In genomic region chr19:21781066-21781786, GRCm38 (mm10) we compare ENCODE assay signal across 8 mouse cellular contexts. TPM values are rescaled to one million over a fixed set of nuclear protein-coding genes. Genes with fewer than 3 reads are reported as not detected.
DNase-seq lines count a peak whose midpoint lies in the region; ATAC-seq and TF ChIP-seq lines count a peak whose summit lies in the region.

No protein-coding gene starts in this region.

- no peaks in the 10 kb centered on the region for H3K27me3 ChIP-seq in kidney, embryonic 15.5 days
- no peaks in the 10 kb centered on the region for H3K27me3 ChIP-seq in forebrain, postnatal 0 days (ENCODE audit: insufficient read depth, low read length)
- H3K27me3 ChIP-seq in midbrain, embryonic 16.5 days (ENCODE audit: control insufficient read depth, insufficient read depth, low read depth, low read length) = no peaks in the 10 kb centered on the region

- H3K4me2 ChIP-seq in kidney, embryonic 15.5 days = peak overlapping the region; percentile 67
- H3K4me2 ChIP-seq in forebrain, postnatal 0 days (ENCODE audit: low read depth) = peak overlapping the region; percentile 64
- H3K4me2 ChIP-seq in midbrain, embryonic 16.5 days (ENCODE audit: low read length) = peak overlapping the region; percentile 96

- peak overlapping the region; percentile 46 for H3K27ac ChIP-seq in kidney, embryonic 15.5 days
- peak overlapping the region; percentile 30 for H3K27ac ChIP-seq in forebrain, postnatal 0 days (ENCODE audit: low read depth, low read length)
- H3K27ac ChIP-seq in midbrain, embryonic 16.5 days (ENCODE audit: low read length) = peak overlapping the region; percentile 69

- WGBS in kidney, embryonic 15.5 days = 35% methylated on average over 7 of the region's 7 CpGs
- WGBS in forebrain, postnatal 0 days = 14% methylated on average over 7 of the region's 7 CpGs
- 26% methylated on average over 7 of the region's 7 CpGs for WGBS in midbrain, embryonic 16.5 days

- H3K36me3 ChIP-seq in kidney, embryonic 15.5 days = no peaks in the 10 kb centered on the region
- no peaks in the 10 kb centered on the region for H3K36me3 ChIP-seq in forebrain, postnatal 0 days (ENCODE audit: insufficient read depth)
- no peaks in the 10 kb centered on the region for H3K36me3 ChIP-seq in midbrain, embryonic 16.5 days (ENCODE audit: control insufficient read depth, insufficient read depth, low read length)

- DNase-seq in kidney, postnatal 25 days = no peak
- DNase-seq in adrenal gland, postnatal 25 days = peak; percentile 44
- DNase-seq in forebrain, postnatal 0 days = peak; percentile 64
- DNase-seq in urinary bladder, adult 18-20 months (ENCODE audit: low spot score in 2 of 2) = no peak
- DNase-seq in ovary, adult 18-20 months (ENCODE audit: low spot score) = no peak
- DNase-seq in left cerebral cortex, postnatal 36 days (ENCODE audit: low spot score in 2 of 2) = no peak

- 0 out of 2 replicates have a peak overlapping the region, but pooled peaks have one; percentile 91 for H3K4me3 ChIP-seq in kidney, embryonic 15.5 days (replicated peaks)
- H3K4me3 ChIP-seq in forebrain, postnatal 0 days (ENCODE audit: low read depth, low read length) = peak overlapping the region; percentile 82
- peak overlapping the region; percentile 91 for H3K4me3 ChIP-seq in midbrain, embryonic 16.5 days (ENCODE audit: low read depth, low read length)

- TF ChIP-seq CTCF in forebrain, postnatal 0 days (IDR thresholded peaks at IDR 0.05; ENCODE audit: low read depth) = no peak

- peaks cover 70% of the 10 kb centered on the region for H3K4me1 ChIP-seq in kidney, embryonic 15.5 days
- peaks cover 43% of the 10 kb centered on the region for H3K4me1 ChIP-seq in forebrain, postnatal 0 days (ENCODE audit: insufficient read depth)
- peaks cover 61% of the 10 kb centered on the region for H3K4me1 ChIP-seq in midbrain, embryonic 16.5 days (ENCODE audit: control insufficient read depth, insufficient read depth, low read length)

- H3K9ac ChIP-seq in kidney, embryonic 15.5 days = no peak overlapping the region
- H3K9ac ChIP-seq in forebrain, postnatal 0 days = peak overlapping the region; percentile 15
- peak overlapping the region; percentile 78 for H3K9ac ChIP-seq in midbrain, embryonic 16.5 days (ENCODE audit: low read depth, low read length)

- ATAC-seq in kidney, embryonic 15.5 days (replicated peaks; ENCODE audit: low FRiP score) = no peak
- ATAC-seq in forebrain, postnatal 0 days = peak; percentile 6; the same call in 1 of the 2 replicates
- ATAC-seq in midbrain, embryonic 16.5 days = no peak

- no peaks in the 10 kb centered on the region for H3K9me3 ChIP-seq in kidney, embryonic 15.5 days (replicated peaks)
- no peaks in the 10 kb centered on the region for H3K9me3 ChIP-seq in forebrain, postnatal 0 days (ENCODE audit: low read length)
- H3K9me3 ChIP-seq in midbrain, embryonic 16.5 days (replicated peaks; ENCODE audit: control insufficient read depth, low read length, poor library complexity, severe bottlenecking) = no peaks in the 10 kb centered on the region

- intact Hi-C loops in left cerebral cortex, postnatal 36 days (cut with DNase I) = no loop called here

RNA-seq across cellular contexts. Expression of gene Cemip2, which starts 3.1 kb away (rescaled TPM):
- polyA plus RNA-seq in kidney, embryonic 15.5 days (2015; fragmentation: Nextera tagmentation; extraction: Ambion mirVana) = 23.8 and 24.5 TPM in 2 replicates
- 23.8 and 25.8 TPM in 2 replicates for total RNA-seq in adrenal gland, postnatal 25 days (2021)
- 30.7 and 42.5 TPM in 2 replicates for total RNA-seq in forebrain, postnatal 0 days (2014; rRNA removed)
- 13.4 and 17.4 TPM in 2 replicates for polyA plus RNA-seq in forebrain, postnatal 0 days (2015; fragmentation: Nextera tagmentation; extraction: Ambion mirVana)
- 28.8 and 38.8 TPM in 2 replicates for polyA plus RNA-seq in midbrain, embryonic 16.5 days (2015; fragmentation: Nextera tagmentation; extraction: Ambion mirVana)
- 10 to 100 TPM; 12.3 to 15.9 TPM for total RNA-seq in left cerebral cortex, postnatal 36 days (2021)

Comparison
In these comparisons a context has a peak if more than half of its experiments do, and no peak if none do; other contexts are left out.
1. DNase-seq: peak in adrenal gland, postnatal 25 days (single experiment) and forebrain, postnatal 0 days (single experiment); none in kidney, postnatal 25 days (0 of 2), urinary bladder, adult 18-20 months (0 of 2), ovary, adult 18-20 months (single experiment) and left cerebral cortex, postnatal 36 days (0 of 2).
2. Peak in every context shown above with its lines, with median percentiles within 50 percentile points of each other: H3K27ac ChIP-seq, H3K4me2 ChIP-seq and H3K4me3 ChIP-seq.